Mouse (Mus musculus) small intestine, adult 2 months (tissue): Measurements from ENCODE around the gene Nudt14.
A peak's percentile ranks its signal among the peaks of the same experiment; 100 is the strongest.

ENCODE experiments used
- CTCF ChIP-seq: fragments of 200-500 bp; IDR thresholded peaks from 2 replicates; pipeline ENCODE4 v1.5.1; 2012; ENCODE audit warnings: low read depth, mild to moderate bottlenecking, control low read depth, inconsistent platforms, low read length, moderate library complexity, mixed read lengths; ENCODE audit not compliant: insufficient replicate concordance, insufficient read length; ENCODE audit errors: extremely low read depth
- POLR2A ChIP-seq: fragments of 200-500 bp; IDR thresholded peaks from 2 replicates; pipeline ENCODE4 v1.6.1; 2012; ENCODE audit warnings: low read depth, mild to moderate bottlenecking, control low read depth, inconsistent platforms, low read length, moderate library complexity

- TF ChIP-seq POLR2A (no peak), CTCF (peak; percentile 27; the same call in 1 of the 2 replicates)
Measured at GRCm38 (mm10) chr12:112938873-112939565, 2.9 kb downstream of the Nudt14 start.
